Mouse (Mus musculus): ENCODE measurements around the gene Coro2b. TPM values are rescaled to one million over a fixed set of nuclear protein-coding genes. Genes with fewer than 3 reads are reported as not detected.

Coro2b gene
- total and polyA plus RNA-seq, 3 experiments, result 13.1 to 15.3 (median 14.3) TPM

GRCm38 (mm10) chr9:62539251-62539711 lies 2.4 kb upstream of the Coro2b start:
- DNase-seq, result no peak

- no peak for DNase-seq
These were observed 1.1 kb upstream of the Coro2b start for GRCm38 (mm10) chr9:62537941-62538340.

GRCm38 (mm10) chr9:62536119-62536654 lies 657 bp downstream of the Coro2b start:
- no peak for DNase-seq

- DNase-seq, result no peak
These were observed 1.3 kb downstream of the Coro2b start for GRCm38 (mm10) chr9:62535566-62535965.

- no peak for DNase-seq
These were observed 2.2 kb downstream of the Coro2b start for GRCm38 (mm10) chr9:62534691-62535090.

GRCm38 (mm10) chr9:62534158-62534557 lies 2.7 kb downstream of the Coro2b start:
- DNase-seq, result no peak

GRCm38 (mm10) chr9:62532876-62533275 lies 4.0 kb downstream of the Coro2b start:
- DNase-seq, result no peak

GRCm38 (mm10) chr9:62531459-62532275 lies 5.2 kb downstream of the Coro2b start:
- peak; percentile 76 for DNase-seq

- no peak for DNase-seq
These were observed 8.3 kb downstream of the Coro2b start for GRCm38 (mm10) chr9:62528527-62528926.

- no peak for DNase-seq
These were observed 10.0 kb downstream of the Coro2b start for GRCm38 (mm10) chr9:62526858-62527257.

GRCm38 (mm10) chr9:62526451-62526850 lies 10.4 kb downstream of the Coro2b start:
- peak; percentile 36 for DNase-seq

GRCm38 (mm10) chr9:62524761-62525308 lies 12.0 kb downstream of the Coro2b start:
- no peak for DNase-seq

- peak; percentile 70 for DNase-seq
These were observed 13.9 kb downstream of the Coro2b start for GRCm38 (mm10) chr9:62522791-62523471.

- peak; percentile 47 for DNase-seq
These were observed 14.6 kb downstream of the Coro2b start for GRCm38 (mm10) chr9:62522211-62522610.

- no peak for DNase-seq
These were observed 15.3 kb downstream of the Coro2b start for GRCm38 (mm10) chr9:62521541-62521940.

- no peak for DNase-seq
These were observed 15.9 kb downstream of the Coro2b start for GRCm38 (mm10) chr9:62520933-62521332.

- no peak for DNase-seq
These were observed 16.9 kb downstream of the Coro2b start for GRCm38 (mm10) chr9:62519787-62520503.

- no peak for DNase-seq
These were observed 17.5 kb downstream of the Coro2b start for GRCm38 (mm10) chr9:62519334-62519733.

GRCm38 (mm10) chr9:62518572-62518971 lies 18.3 kb downstream of the Coro2b start:
- no peak for DNase-seq

- no peak for DNase-seq
These were observed 19.5 kb downstream of the Coro2b start for GRCm38 (mm10) chr9:62517112-62517957.

GRCm38 (mm10) chr9:62515138-62515537 lies 21.7 kb downstream of the Coro2b start:
- DNase-seq, result peak; percentile 43
